Mouse (Mus musculus): ENCODE results near the gene Ccdc148. TPM values are rescaled to one million over a fixed set of nuclear protein-coding genes. Genes with fewer than 3 reads are reported as not detected.

Ccdc148 gene
- polyA plus RNA-seq, 1 experiment from 2014 or later = 0.27 TPM

DNA sequence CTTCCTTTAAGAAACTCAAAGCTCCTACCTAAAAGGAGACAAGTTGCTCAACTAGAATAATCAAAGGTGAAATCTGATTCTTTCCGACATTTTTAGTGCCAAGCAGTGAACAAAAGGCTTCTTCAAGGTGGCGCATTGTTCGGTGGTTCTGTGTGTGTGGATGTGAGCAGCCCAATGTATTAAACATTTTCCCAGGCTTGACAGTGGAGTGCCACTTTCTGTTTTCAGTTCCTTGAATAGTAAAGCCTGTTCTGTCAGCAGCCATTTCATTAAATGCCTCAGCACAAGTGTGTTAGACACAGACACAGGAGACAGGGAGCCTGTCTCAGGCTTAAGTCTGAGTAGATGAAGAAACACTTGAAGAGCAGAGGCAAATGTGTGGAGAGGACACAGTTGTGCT is 40.0 kb upstream of the Ccdc148 start:
- Histone ChIP-seq H3K27me3 (ENCODE audit: control insufficient read depth, insufficient read depth, low read length) (no peaks in the 10 kb centered on the region), H3K4me1 (ENCODE audit: control insufficient read depth, insufficient read depth, low read length) (peaks cover 28% of the 10 kb centered on the region), H3K4me2 (no peak overlapping the region), H3K9me3 (replicated peaks; ENCODE audit: control insufficient read depth, low read length) (no peaks in the 10 kb centered on the region), H3K4me3 (ENCODE audit: low read depth, low read length) (no peak overlapping the region), H3K36me3 (ENCODE audit: control insufficient read depth, insufficient read depth, low read length) (no peaks in the 10 kb centered on the region), H3K9ac (ENCODE audit: low read depth, low read length) (no peak overlapping the region), H3K27ac (ENCODE audit: low read depth, low read length) (no peak overlapping the region)
- WGBS (ENCODE audit: insufficient replicate concordance) = 79% methylated on average over 3 of the region's 3 CpGs
- no peak for ATAC-seq (replicated peaks; ENCODE audit: insufficient number of reproducible peaks, low FRiP score, low TSS enrichment)

DNA sequence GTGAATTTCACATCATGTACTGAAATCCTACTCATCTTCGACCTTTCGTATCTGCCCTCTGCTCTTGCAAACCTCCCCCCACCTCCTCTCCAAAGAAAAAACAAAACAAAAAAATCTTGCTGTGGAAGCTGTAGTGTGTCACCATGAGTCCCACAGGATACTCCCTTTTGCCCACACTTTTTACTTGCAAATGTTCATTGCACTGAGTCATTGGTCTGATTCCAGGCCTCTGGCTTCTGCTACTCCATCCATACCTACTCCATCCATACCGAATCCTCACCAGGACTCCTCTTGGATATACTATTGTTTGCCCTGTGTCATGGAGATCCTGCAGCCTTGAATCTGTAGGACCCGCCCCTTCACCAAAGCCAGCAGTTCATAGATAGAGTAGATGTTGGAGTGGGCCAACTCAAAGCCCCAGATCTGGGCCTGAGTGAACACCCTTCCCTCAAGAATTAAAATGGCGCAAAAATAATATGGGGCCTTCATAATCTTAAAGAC is 39.0 kb upstream of the Ccdc148 start:
- no peak for ATAC-seq (replicated peaks; ENCODE audit: insufficient number of reproducible peaks, low FRiP score, low TSS enrichment)
- Histone ChIP-seq H3K36me3 (ENCODE audit: control insufficient read depth, insufficient read depth, low read length) (no peaks in the 10 kb centered on the region), H3K4me3 (ENCODE audit: low read depth, low read length) (no peak overlapping the region), H3K4me2 (no peak overlapping the region), H3K9me3 (replicated peaks; ENCODE audit: control insufficient read depth, low read length) (no peaks in the 10 kb centered on the region), H3K9ac (ENCODE audit: low read depth, low read length) (no peak overlapping the region), H3K4me1 (ENCODE audit: control insufficient read depth, insufficient read depth, low read length) (peaks cover 28% of the 10 kb centered on the region), H3K27ac (ENCODE audit: low read depth, low read length) (no peak overlapping the region), H3K27me3 (ENCODE audit: control insufficient read depth, insufficient read depth, low read length) (no peaks in the 10 kb centered on the region)
- 92% methylated on average over 5 of the region's 5 CpGs for WGBS (ENCODE audit: insufficient replicate concordance)

DNA sequence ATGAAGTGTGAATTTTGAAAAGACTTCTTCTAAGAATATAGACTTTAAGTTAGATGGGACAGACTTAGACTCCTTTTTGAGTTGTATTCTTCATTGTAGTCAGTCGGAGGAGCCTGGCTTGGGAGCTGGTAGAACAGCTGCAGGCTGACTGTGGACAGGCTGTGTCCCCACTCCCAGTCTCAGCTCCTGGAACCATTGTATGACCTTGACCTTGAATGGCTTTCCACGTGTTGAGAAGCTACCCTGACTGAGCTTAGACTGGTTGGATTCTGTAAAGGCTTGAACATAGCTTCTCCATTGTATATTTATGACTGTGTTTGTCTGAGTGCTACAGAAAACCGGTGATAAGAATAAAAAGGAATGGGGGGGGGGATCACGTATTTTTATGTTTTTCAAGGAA is 36.7 kb upstream of the Ccdc148 start:
- Histone ChIP-seq H3K27me3 (ENCODE audit: control insufficient read depth, insufficient read depth, low read length) (no peaks in the 10 kb centered on the region), H3K36me3 (ENCODE audit: control insufficient read depth, insufficient read depth, low read length) (no peaks in the 10 kb centered on the region), H3K4me3 (ENCODE audit: low read depth, low read length) (no peak overlapping the region), H3K9ac (ENCODE audit: low read depth, low read length) (no peak overlapping the region), H3K9me3 (replicated peaks; ENCODE audit: control insufficient read depth, low read length) (no peaks in the 10 kb centered on the region), H3K4me1 (ENCODE audit: control insufficient read depth, insufficient read depth, low read length) (peaks cover 22% of the 10 kb centered on the region), H3K4me2 (no peak overlapping the region), H3K27ac (ENCODE audit: low read depth, low read length) (no peak overlapping the region)
- 76% methylated on average over 4 of the region's 4 CpGs for WGBS (ENCODE audit: insufficient replicate concordance)
- no peak for ATAC-seq (replicated peaks; ENCODE audit: insufficient number of reproducible peaks, low FRiP score, low TSS enrichment)

DNA sequence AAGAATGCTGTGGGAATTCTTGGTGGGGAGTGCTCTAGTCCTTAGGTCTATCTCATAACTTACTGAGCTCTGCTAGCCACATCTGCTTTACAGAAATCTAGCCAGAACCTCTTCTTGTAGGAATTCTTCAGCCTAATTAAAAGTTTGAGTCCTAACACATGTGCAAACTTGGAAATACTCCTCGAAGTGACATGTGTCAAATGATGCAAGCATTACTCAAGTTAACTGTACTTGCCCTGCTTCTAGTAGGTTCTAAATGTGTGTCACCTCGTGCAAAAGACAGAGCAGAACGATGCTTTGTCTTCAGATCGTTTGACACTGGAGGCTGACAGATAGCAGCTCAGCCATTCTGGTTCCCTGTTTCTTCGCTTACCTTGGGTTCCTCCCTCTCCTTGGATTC is 32.6 kb upstream of the Ccdc148 start:
- Histone ChIP-seq H3K27me3 (ENCODE audit: control insufficient read depth, insufficient read depth, low read length) (no peaks in the 10 kb centered on the region), H3K4me1 (ENCODE audit: control insufficient read depth, insufficient read depth, low read length) (peaks cover 30% of the 10 kb centered on the region), H3K9me3 (replicated peaks; ENCODE audit: control insufficient read depth, low read length) (no peaks in the 10 kb centered on the region), H3K27ac (ENCODE audit: low read depth, low read length) (no peak overlapping the region), H3K9ac (ENCODE audit: low read depth, low read length) (no peak overlapping the region), H3K36me3 (ENCODE audit: control insufficient read depth, insufficient read depth, low read length) (no peaks in the 10 kb centered on the region), H3K4me2 (no peak overlapping the region), H3K4me3 (ENCODE audit: low read depth, low read length) (no peak overlapping the region)
- ATAC-seq (replicated peaks; ENCODE audit: insufficient number of reproducible peaks, low FRiP score, low TSS enrichment) = no peak
- WGBS (ENCODE audit: insufficient replicate concordance) = 68% methylated on average over 5 of the region's 5 CpGs

DNA sequence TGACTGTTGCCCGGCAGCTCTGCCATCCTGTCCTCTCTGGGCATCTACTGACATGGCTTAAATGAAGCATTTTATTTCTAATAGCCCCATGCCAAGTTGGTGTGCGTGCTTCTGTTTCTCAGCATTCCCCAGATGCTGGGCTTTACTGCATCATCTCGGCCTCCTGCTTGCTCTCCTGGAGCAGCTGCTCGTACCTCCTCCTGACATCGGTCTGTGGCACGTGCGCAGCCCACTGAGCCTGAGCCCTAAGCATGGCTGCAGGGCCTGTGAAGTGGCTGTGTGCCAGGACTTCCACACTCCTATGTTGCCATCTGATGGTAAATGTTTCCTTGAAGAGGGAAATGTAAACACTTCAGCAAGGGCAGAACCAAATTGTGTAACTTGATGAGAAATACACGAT is 31.0 kb upstream of the Ccdc148 start:
- Histone ChIP-seq H3K9me3 (replicated peaks; ENCODE audit: control insufficient read depth, low read length) (no peaks in the 10 kb centered on the region), H3K27me3 (ENCODE audit: control insufficient read depth, insufficient read depth, low read length) (no peaks in the 10 kb centered on the region), H3K36me3 (ENCODE audit: control insufficient read depth, insufficient read depth, low read length) (peaks cover 3% of the 10 kb centered on the region; the same call in 1 of the 2 replicates), H3K27ac (ENCODE audit: low read depth, low read length) (no peak overlapping the region), H3K4me3 (ENCODE audit: low read depth, low read length) (no peak overlapping the region), H3K9ac (ENCODE audit: low read depth, low read length) (no peak overlapping the region), H3K4me1 (ENCODE audit: control insufficient read depth, insufficient read depth, low read length) (peaks cover 25% of the 10 kb centered on the region), H3K4me2 (no peak overlapping the region)
- no peak for ATAC-seq (replicated peaks; ENCODE audit: insufficient number of reproducible peaks, low FRiP score, low TSS enrichment)
- WGBS (ENCODE audit: insufficient replicate concordance) = 86% methylated on average over 8 of the region's 8 CpGs

DNA sequence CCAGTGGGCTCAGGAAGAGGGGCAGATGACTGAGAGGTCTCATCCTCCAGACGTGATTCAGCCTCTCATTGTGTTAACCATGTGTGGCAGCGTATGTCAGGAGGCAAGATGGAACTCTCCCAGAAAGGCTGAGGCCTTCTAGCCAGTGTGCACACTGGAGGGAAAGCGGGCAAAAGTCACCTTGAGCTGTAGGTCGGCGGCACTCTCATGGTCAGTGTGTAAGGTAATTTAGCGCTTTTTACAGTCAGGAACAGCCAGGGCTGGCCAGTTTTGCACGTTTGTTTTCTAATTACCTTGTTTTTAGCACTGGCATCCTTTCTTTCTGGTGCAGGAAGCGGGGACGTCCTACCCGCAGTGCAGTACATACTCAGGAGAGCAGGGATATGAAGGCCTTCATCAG is 29.7 kb upstream of the Ccdc148 start:
- H3K27ac ChIP-seq (ENCODE audit: low read depth, low read length) = no peak overlapping the region
- H3K4me2 ChIP-seq = no peak overlapping the region
- peaks cover 25% of the 10 kb centered on the region for H3K4me1 ChIP-seq (ENCODE audit: control insufficient read depth, insufficient read depth, low read length)
- H3K9me3 ChIP-seq (replicated peaks; ENCODE audit: control insufficient read depth, low read length) = no peaks in the 10 kb centered on the region
- H3K36me3 ChIP-seq (ENCODE audit: control insufficient read depth, insufficient read depth, low read length) = peaks cover 3% of the 10 kb centered on the region; the same call in 1 of the 2 replicates
- WGBS (ENCODE audit: insufficient replicate concordance) = 85% methylated on average over 10 of the region's 10 CpGs
- ATAC-seq (replicated peaks; ENCODE audit: insufficient number of reproducible peaks, low FRiP score, low TSS enrichment) = no peak
- no peak overlapping the region for H3K9ac ChIP-seq (ENCODE audit: low read depth, low read length)
- no peaks in the 10 kb centered on the region for H3K27me3 ChIP-seq (ENCODE audit: control insufficient read depth, insufficient read depth, low read length)
- no peak overlapping the region for H3K4me3 ChIP-seq (ENCODE audit: low read depth, low read length)

DNA sequence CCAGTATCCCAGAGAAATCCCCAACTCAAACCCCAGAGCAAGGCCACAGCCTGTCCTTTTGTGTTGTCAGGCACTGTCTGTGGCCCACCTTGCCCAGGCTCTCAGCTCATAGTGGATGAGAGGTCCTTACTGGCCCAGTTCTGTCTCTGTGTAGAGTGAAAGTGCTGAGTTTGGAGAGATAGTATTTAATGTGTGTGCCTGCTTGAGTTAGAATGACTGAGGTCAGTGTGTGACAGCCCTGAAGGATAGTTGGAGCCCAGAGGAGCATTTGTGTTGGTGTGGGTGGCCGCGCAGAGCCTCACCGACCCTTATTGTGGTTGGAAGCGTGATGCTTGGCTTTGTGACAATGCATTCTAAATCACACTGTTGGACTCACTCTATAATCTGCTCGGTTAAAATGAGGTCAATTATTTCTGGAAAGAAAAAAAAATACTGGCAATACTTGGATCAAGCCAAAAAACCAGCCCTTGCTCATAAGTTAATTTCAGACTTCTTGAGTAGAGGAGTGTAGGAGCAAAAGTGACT is 29.2 kb upstream of the Ccdc148 start:
- H3K36me3 ChIP-seq (ENCODE audit: control insufficient read depth, insufficient read depth, low read length) = peaks cover 3% of the 10 kb centered on the region; the same call in 1 of the 2 replicates
- no peak overlapping the region for H3K27ac ChIP-seq (ENCODE audit: low read depth, low read length)
- no peaks in the 10 kb centered on the region for H3K27me3 ChIP-seq (ENCODE audit: control insufficient read depth, insufficient read depth, low read length)
- peaks cover 25% of the 10 kb centered on the region for H3K4me1 ChIP-seq (ENCODE audit: control insufficient read depth, insufficient read depth, low read length)
- H3K9me3 ChIP-seq (replicated peaks; ENCODE audit: control insufficient read depth, low read length) = no peaks in the 10 kb centered on the region
- no peak overlapping the region for H3K4me3 ChIP-seq (ENCODE audit: low read depth, low read length)
- H3K9ac ChIP-seq (ENCODE audit: low read depth, low read length) = no peak overlapping the region
- WGBS (ENCODE audit: insufficient replicate concordance) = 88% methylated on average over 5 of the region's 5 CpGs
- no peak for ATAC-seq (replicated peaks; ENCODE audit: insufficient number of reproducible peaks, low FRiP score, low TSS enrichment)
- H3K4me2 ChIP-seq = no peak overlapping the region

DNA sequence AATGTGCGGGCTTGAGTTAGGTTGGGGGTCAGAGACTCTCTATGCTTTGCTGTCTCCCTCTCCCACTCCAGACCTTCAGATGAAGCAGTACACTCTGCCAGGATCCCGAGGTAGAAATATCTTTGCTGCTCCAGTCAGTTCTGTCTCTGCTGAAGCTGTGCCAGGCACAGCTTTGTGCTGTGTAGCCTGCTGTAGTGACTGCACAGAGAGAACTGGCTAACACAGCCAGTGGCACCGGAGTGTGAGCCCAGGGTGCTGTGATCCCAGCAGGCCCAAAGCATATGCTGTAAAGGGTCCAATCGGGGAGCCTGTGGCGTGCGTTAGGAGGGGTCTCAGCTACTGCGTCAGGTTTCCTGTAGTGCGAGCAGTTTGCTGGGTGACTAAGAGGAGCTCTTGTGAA is 27.8 kb upstream of the Ccdc148 start:
- Histone ChIP-seq H3K27me3 (ENCODE audit: control insufficient read depth, insufficient read depth, low read length) (no peaks in the 10 kb centered on the region), H3K9ac (ENCODE audit: low read depth, low read length) (no peak overlapping the region), H3K9me3 (replicated peaks; ENCODE audit: control insufficient read depth, low read length) (no peaks in the 10 kb centered on the region), H3K27ac (ENCODE audit: low read depth, low read length) (no peak overlapping the region), H3K4me3 (ENCODE audit: low read depth, low read length) (no peak overlapping the region), H3K4me2 (no peak overlapping the region), H3K4me1 (ENCODE audit: control insufficient read depth, insufficient read depth, low read length) (peaks cover 22% of the 10 kb centered on the region), H3K36me3 (ENCODE audit: control insufficient read depth, insufficient read depth, low read length) (peaks cover 3% of the 10 kb centered on the region; the same call in 1 of the 2 replicates)
- 79% methylated on average over 8 of the region's 8 CpGs for WGBS (ENCODE audit: insufficient replicate concordance)
- no peak for ATAC-seq (replicated peaks; ENCODE audit: insufficient number of reproducible peaks, low FRiP score, low TSS enrichment)

DNA sequence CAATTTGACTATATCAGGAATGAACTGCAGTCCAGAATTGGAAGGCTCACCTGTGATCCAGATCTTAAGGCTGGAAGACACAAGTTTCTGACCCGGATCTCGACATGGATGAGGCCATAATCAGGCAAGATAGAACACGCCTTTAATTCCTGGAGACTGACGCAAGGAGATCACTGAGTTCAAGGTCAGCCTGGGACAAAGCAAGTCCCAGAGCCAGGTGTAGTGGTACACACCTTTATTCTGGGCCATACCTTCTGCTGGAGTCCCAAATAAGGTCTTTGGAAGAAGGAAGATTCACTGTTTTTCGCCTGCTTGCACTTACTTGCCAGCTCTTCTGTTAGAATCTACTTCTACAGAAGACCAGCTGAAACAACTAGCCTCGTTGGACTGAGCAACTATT is 26.5 kb upstream of the Ccdc148 start:
- no peaks in the 10 kb centered on the region for H3K27me3 ChIP-seq (ENCODE audit: control insufficient read depth, insufficient read depth, low read length)
- peaks cover 15% of the 10 kb centered on the region for H3K4me1 ChIP-seq (ENCODE audit: control insufficient read depth, insufficient read depth, low read length)
- H3K4me2 ChIP-seq = no peak overlapping the region
- ATAC-seq (replicated peaks; ENCODE audit: insufficient number of reproducible peaks, low FRiP score, low TSS enrichment) = no peak
- no peak overlapping the region for H3K9ac ChIP-seq (ENCODE audit: low read depth, low read length)
- H3K4me3 ChIP-seq (ENCODE audit: low read depth, low read length) = no peak overlapping the region
- H3K27ac ChIP-seq (ENCODE audit: low read depth, low read length) = no peak overlapping the region
- WGBS (ENCODE audit: insufficient replicate concordance) = 91% methylated on average over 6 of the region's 6 CpGs
- peaks cover 3% of the 10 kb centered on the region; the same call in 1 of the 2 replicates for H3K36me3 ChIP-seq (ENCODE audit: control insufficient read depth, insufficient read depth, low read length)
- H3K9me3 ChIP-seq (replicated peaks; ENCODE audit: control insufficient read depth, low read length) = no peaks in the 10 kb centered on the region

All from heart, embryonic 11.5 days (tissue).